ENCODE assay signal across 40 mouse cellular contexts in genomic region chr6:41744664-41745392, GRCm38 (mm10). TPM values are rescaled to one million over a fixed set of nuclear protein-coding genes. Genes with fewer than 3 reads are reported as not detected.
"Had no signal": no experiment of that assay in that cellular context is flagged by ENCODE, and none has a peak within 500 bp of the region (broad histone marks: within the 10 kb centered on the region; RNA-seq: fewer than 3 reads in every experiment).

No protein-coding gene starts in this region.

- DNase-seq: heart, postnatal 10 days; heart, postnatal 14 days; heart, postnatal 36 days; heart, postnatal 4 days; kidney, adult 11 months; kidney, adult 18-20 months; kidney, adult 2 months; kidney, adult 8-10 months; kidney, adult 9 months; kidney, postnatal 10 days; kidney, postnatal 14 days; kidney, postnatal 25 days; kidney, postnatal 36 days; kidney, postnatal 4 days; layer of hippocampus, adult 9-11 months; layer of hippocampus, postnatal 36 days had no signal

- H3K36me3 ChIP-seq: heart, embryonic 10.5 days; heart, embryonic 12.5 days; heart, embryonic 13.5 days; heart, embryonic 15.5 days; hindbrain, embryonic 10.5 days; hindbrain, embryonic 12.5 days; hindbrain, embryonic 13.5 days; hindbrain, embryonic 15.5 days; kidney, embryonic 15.5 days had no signal

- H3K4me1 ChIP-seq: heart, embryonic 10.5 days; heart, embryonic 12.5 days; heart, embryonic 13.5 days; heart, embryonic 15.5 days; hindbrain, embryonic 10.5 days; hindbrain, embryonic 12.5 days; hindbrain, embryonic 13.5 days; hindbrain, embryonic 15.5 days; kidney, embryonic 15.5 days had no signal

- H3K9ac ChIP-seq: heart, embryonic 12.5 days; heart, embryonic 13.5 days; heart, embryonic 15.5 days; hindbrain, embryonic 12.5 days; hindbrain, embryonic 13.5 days; hindbrain, embryonic 14.5 days; hindbrain, embryonic 15.5 days; kidney, embryonic 15.5 days had no signal

- H3K9me3 ChIP-seq: heart, embryonic 10.5 days; heart, embryonic 12.5 days; heart, embryonic 13.5 days; heart, embryonic 15.5 days; hindbrain, embryonic 10.5 days; hindbrain, embryonic 12.5 days; hindbrain, embryonic 13.5 days; hindbrain, embryonic 15.5 days; kidney, embryonic 15.5 days had no signal

- H3K27ac ChIP-seq: heart, embryonic 10.5 days; heart, embryonic 13.5 days; heart, embryonic 15.5 days; hindbrain, embryonic 10.5 days; hindbrain, embryonic 12.5 days; hindbrain, embryonic 13.5 days; hindbrain, embryonic 14.5 days; hindbrain, embryonic 15.5 days; hindbrain, postnatal 0 days; kidney, embryonic 15.5 days; kidney, postnatal 0 days; layer of hippocampus, adult 2 months; left cerebral cortex, adult 2 months had no signal

- H3K27me3 ChIP-seq: heart, embryonic 12.5 days; heart, embryonic 13.5 days; heart, embryonic 15.5 days; hindbrain, embryonic 12.5 days; hindbrain, embryonic 13.5 days; hindbrain, embryonic 15.5 days; kidney, embryonic 15.5 days had no signal

- ATAC-seq: hindbrain, embryonic 16.5 days; hindbrain, postnatal 0 days; inflammation-experienced regulatory T-cells, adult 6 months had no signal

- H3K4me3 ChIP-seq: heart, embryonic 10.5 days; heart, embryonic 12.5 days; heart, embryonic 13.5 days; heart, embryonic 15.5 days; hindbrain, embryonic 10.5 days; hindbrain, embryonic 12.5 days; hindbrain, embryonic 13.5 days; hindbrain, embryonic 15.5 days; kidney, embryonic 15.5 days; layer of hippocampus, adult 2 months; left cerebral cortex, adult 2 months had no signal

- H3K4me2 ChIP-seq: heart, embryonic 11.5 days; heart, embryonic 12.5 days; heart, embryonic 13.5 days; heart, embryonic 15.5 days; hindbrain, embryonic 12.5 days; hindbrain, embryonic 13.5 days; hindbrain, embryonic 14.5 days; hindbrain, embryonic 15.5 days; kidney, embryonic 15.5 days had no signal

RNA-seq across cellular contexts. Expression of gene Olfr459, which starts 30.1 kb away (rescaled TPM):
- polyA plus RNA-seq: heart, embryonic 10.5 days; heart, embryonic 11.5 days; heart, embryonic 12.5 days; heart, embryonic 13.5 days; heart, embryonic 14.5 days; heart, embryonic 15.5 days; heart, embryonic 16.5 days; heart, postnatal 0 days; hindbrain, embryonic 10.5 days; hindbrain, embryonic 11.5 days; hindbrain, embryonic 12.5 days; hindbrain, embryonic 13.5 days; hindbrain, embryonic 14.5 days; hindbrain, embryonic 15.5 days; hindbrain, embryonic 16.5 days; hindbrain, postnatal 0 days; inflammation-experienced regulatory T-cells, adult 6 months; kidney, adult 2 months; kidney, embryonic 14.5 days; kidney, embryonic 15.5 days; kidney, embryonic 16.5 days; kidney, postnatal 0 days; large intestine, adult 2 months had no signal

RNA-seq across cellular contexts. Expression of gene Kel, which starts 40.7 kb away (rescaled TPM):
- polyA plus RNA-seq: inflammation-experienced regulatory T-cells, adult 6 months; large intestine, adult 2 months had no signal
